Mouse (Mus musculus) effector memory CD4-positive, alpha-beta T cell, adult 5 months (primary cell): ENCODE data around the gene Chst12. TPM values are rescaled to one million over a fixed set of nuclear protein-coding genes. Genes with fewer than 3 reads are reported as not detected.

Source experiments
- polyA plus RNA-seq: library from polyadenylated mRNA; unstranded; fragments of 100-300 nt; shearing (Covaris generic); gene quantifications from one replicate; pipeline ENCODE4 v1.2.1, GENCODE M21; 2017

Gene Chst12
- 9.3 TPM for polyA plus RNA-seq

GRCm38 (mm10) chr5:140505208-140505780 is at the start of gene Chst12:
Gene Chst12 (plus strand): TSS chr5:140505550.

DNA sequence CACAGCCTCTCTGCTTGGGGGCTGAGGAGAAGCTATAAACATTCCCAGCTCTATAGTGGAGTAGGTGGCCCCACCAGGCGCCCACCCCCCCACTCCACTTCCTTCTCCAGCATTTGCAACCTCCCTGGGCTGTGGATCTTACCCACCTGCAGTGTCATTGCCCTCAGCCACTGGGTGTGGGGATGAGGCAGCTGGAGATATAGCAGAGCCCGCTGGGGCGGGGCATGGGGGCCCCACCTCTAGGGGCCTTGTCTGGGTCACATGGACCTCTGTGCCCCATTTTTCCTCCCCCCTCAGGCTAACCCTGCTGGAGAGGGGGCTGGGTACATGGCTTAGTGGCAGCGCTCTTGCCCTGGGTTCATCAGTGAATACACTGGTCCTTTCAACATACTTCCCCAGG is 59.5 kb downstream of the Chst12 start, which contains the start of gene Grifin:
Gene Grifin (minus strand): TSS at position 176 of the 400 bp plus-strand sequence.

Other genes starting within 250 kb of the Chst12 start
- gene Mad1l1, start 184.0 kb upstream of the Chst12 start, polyA plus RNA-seq, result 20.3 TPM
- gene Nudt1, start 183.9 kb upstream of the Chst12 start, polyA plus RNA-seq, result 9.9 TPM
- 1.0 TPM for gene Mrm2, start 173.7 kb upstream of the Chst12 start, polyA plus RNA-seq
- gene Snx8, start 116.3 kb upstream of the Chst12 start, polyA plus RNA-seq, result 2.6 TPM
- gene Eif3b, start 86.2 kb upstream of the Chst12 start, polyA plus RNA-seq, result 152 TPM
- not detected for gene Gm4869, start 59.9 kb upstream of the Chst12 start, polyA plus RNA-seq
- 1.1 TPM for gene Grifin, start 59.5 kb downstream of the Chst12 start, polyA plus RNA-seq
- 91.2 TPM for gene Lfng, start 101.8 kb downstream of the Chst12 start, polyA plus RNA-seq
- gene Ttyh3, start 143.5 kb downstream of the Chst12 start, polyA plus RNA-seq, result 14.0 TPM
- 31.1 TPM for gene Iqce, start 196.8 kb downstream of the Chst12 start, polyA plus RNA-seq
- gene Brat1, start 199.5 kb downstream of the Chst12 start, polyA plus RNA-seq, result 11.2 TPM
- gene Amz1, start 218.6 kb downstream of the Chst12 start, polyA plus RNA-seq, result 0.61 TPM